Mouse (Mus musculus) forelimb bud, embryonic 11.5 days (tissue): ENCODE measurements around the gene Mup10.
"Not testable (repeated sequence)": the region's sequence is repeated elsewhere in the genome, so short reads cannot be mapped to it uniquely, and the experiment has no call there.

Experiments used
- DNase-seq: peaks from one replicate; pipeline ENCODE4 v3.0.0-alpha.2; 2012; ENCODE audit warnings: low read depth, low spot score

Mup10 gene

DNA sequence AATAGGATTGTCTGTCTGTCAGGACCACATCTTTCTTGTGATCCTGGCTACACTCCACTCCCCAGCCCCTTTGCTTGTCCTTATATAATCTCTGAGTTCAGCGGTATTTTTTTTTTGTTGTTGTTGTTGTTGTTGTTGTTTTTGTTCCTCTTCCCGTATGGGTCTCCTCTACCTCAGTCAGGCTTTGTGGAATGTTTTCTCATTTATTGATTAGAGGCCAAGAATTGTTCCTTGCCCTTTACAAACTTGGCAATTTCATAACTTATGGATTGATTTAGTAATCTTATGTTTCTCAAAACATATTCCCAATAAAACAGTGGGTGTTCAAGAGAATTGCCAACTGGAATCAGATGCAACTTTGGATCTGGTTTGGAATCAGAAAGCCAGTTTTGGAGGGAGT lies at the start of gene Mup10:
Gene Mup10, minus strand, starts transcription at position 101 of the 400 bp plus-strand sequence.
- DNase-seq, result not testable (repeated sequence)
